Mouse (Mus musculus) inflammation-experienced regulatory T-cells, adult 6 months (primary cell): ENCODE results near the gene H2-T3. TPM values are rescaled to one million over a fixed set of nuclear protein-coding genes. Genes with fewer than 3 reads are reported as not detected.

Source experiments
- polyA plus RNA-seq, 3 experiments: library from polyadenylated mRNA; unstranded; fragments of 100-300 nt; shearing (Covaris generic); gene quantifications; one replicate each; pipeline ENCODE4 v1.2.1; 2017

H2-T3 gene
- polyA plus RNA-seq, 3 experiments from 2014 or later = 0.67 to 6.8 TPM; not detected in 1

Other genes starting within 250 kb of the H2-T3 start
- 100 to 1,000 TPM; 113 to 143 (median 123) TPM for gene Abcf1, start 220.5 kb downstream of the H2-T3 start, polyA plus RNA-seq
- 1 to 10 TPM; 7.6 to 9.2 (median 8.8) TPM for gene Gnl1, start 210.4 kb downstream of the H2-T3 start, polyA plus RNA-seq
- gene Prr3, start 210.1 kb downstream of the H2-T3 start, polyA plus RNA-seq = 10 to 100 TPM; 13.8 to 22.0 (median 19.8) TPM
- 10 to 100 TPM; 26.0 to 35.7 (median 32.8) TPM for gene H2-T24, start 169.7 kb downstream of the H2-T3 start, polyA plus RNA-seq
- 1,000 to 10,000 TPM in 1 of 3 experiments, 100 to 1,000 TPM in 2; 834 to 1,491 (median 990) TPM for gene H2-T23, start 157.4 kb downstream of the H2-T3 start, polyA plus RNA-seq
- 100 to 1,000 TPM; 428 to 527 (median 477) TPM for gene H2-T22, start 147.5 kb downstream of the H2-T3 start, polyA plus RNA-seq
- under 1 TPM in 2 of 3 experiments, not detected in 1; 0.33 to 0.87 TPM for gene Gm6034, start 147.3 kb downstream of the H2-T3 start, polyA plus RNA-seq
- under 1 TPM in 1 of 3 experiments, not detected in 2; 0.30 TPM for gene Gm11127, start 131.9 kb downstream of the H2-T3 start, polyA plus RNA-seq
- gene Gm19684, start 68.6 kb downstream of the H2-T3 start, polyA plus RNA-seq = 1 to 10 TPM; 1.8 to 5.8 (median 2.4) TPM
- 1 to 10 TPM in 1 of 3 experiments, not detected in 2; 1.3 TPM for gene Gm7030, start 60.9 kb downstream of the H2-T3 start, polyA plus RNA-seq
- gene Gm8909, start 21.8 kb downstream of the H2-T3 start, polyA plus RNA-seq = 1 to 10 TPM; 1.5 to 7.5 (median 4.7) TPM
- 100 to 1,000 TPM; 147 to 196 (median 194) TPM for gene Rpp21, start 67.8 kb upstream of the H2-T3 start, polyA plus RNA-seq
- gene Trim39, start 82.0 kb upstream of the H2-T3 start, polyA plus RNA-seq = 10 to 100 TPM; 10.1 to 20.8 (median 16.2) TPM
- not detected for gene H2-M10.2, start 96.2 kb upstream of the H2-T3 start, polyA plus RNA-seq
- not detected for gene H2-M10.1, start 135.9 kb upstream of the H2-T3 start, polyA plus RNA-seq
- gene H2-M10.3, start 178.1 kb upstream of the H2-T3 start, polyA plus RNA-seq = not detected